Mouse (Mus musculus) ES-Bruce4 (cell line): ENCODE data around the gene Car11.

Experiments
- CTCF ChIP-seq: IDR thresholded peaks from one replicate; pipeline ENCODE4 v1.8.1; 2011; ENCODE audit warnings: low read depth, low read length
- EP300 ChIP-seq: IDR thresholded peaks from 2 replicates; pipeline ENCODE4 v1.6.1; 2011; ENCODE audit warnings: low read depth, low read length; ENCODE audit not compliant: insufficient read depth
- POLR2A ChIP-seq: IDR thresholded peaks from one replicate; pipeline ENCODE4 v1.8.1; 2011; ENCODE audit warnings: low read length; ENCODE audit not compliant: insufficient read depth

- TF ChIP-seq CTCF = peak; percentile 69
- no peak for TF ChIP-seq POLR2A
- no peak for TF ChIP-seq EP300
These were observed 39.6 kb downstream of the Car11 start for GRCm38 (mm10) chr7:45739162-45739763.
